Mouse (Mus musculus): ENCODE measurements at regions not wholly inside any gene's neighbourhood (a gene's known extent, or its start where the extent isn't known, plus 50 kb on each side); places are given as distances from the start of the nearest gene placed in this dataset.

DNA sequence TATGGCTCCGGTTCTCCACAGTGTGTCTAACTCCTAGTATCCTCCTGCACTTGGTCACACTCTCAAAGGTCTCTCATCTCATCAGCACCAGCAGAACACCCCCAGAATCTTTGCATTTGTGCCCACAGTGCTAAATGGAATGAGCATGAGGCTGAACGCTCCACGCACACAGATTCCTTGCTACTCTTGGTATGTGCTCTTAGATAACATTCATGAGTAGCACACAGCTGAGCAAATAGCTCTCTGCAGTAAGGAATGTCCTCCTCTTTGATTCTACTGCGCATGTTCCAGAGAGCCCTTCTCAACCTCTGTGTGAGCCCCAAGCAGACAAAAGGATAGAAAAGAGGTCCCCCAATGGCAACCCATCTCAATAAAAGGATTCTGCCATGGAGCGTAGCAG lies 326.1 kb upstream of the Zfp637 start:
- no peak for DNase-seq

- DNase-seq, result no peak
Measured at GRCm38 (mm10) chr6:117516906-117517305, 324.1 kb upstream of the Zfp637 start.

DNA sequence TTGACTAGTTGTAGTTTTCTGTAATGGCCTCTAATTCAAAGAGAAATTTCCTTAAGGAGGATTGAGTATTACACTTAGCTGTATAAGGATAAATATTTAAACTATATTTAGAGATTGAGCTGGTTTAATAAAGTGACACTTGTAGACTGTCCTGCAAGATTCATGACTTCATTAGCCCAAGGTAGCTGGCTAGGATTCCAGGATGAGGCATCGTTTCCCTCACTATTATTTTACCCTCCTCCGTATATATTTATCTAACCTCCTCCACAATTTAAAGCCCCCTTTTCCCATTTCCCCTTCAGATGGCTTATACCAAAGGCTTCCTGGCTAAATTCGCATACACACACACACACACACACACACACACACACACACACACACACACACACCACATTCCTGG lies 322.0 kb upstream of the Zfp637 start:
- DNase-seq, result no peak

DNA sequence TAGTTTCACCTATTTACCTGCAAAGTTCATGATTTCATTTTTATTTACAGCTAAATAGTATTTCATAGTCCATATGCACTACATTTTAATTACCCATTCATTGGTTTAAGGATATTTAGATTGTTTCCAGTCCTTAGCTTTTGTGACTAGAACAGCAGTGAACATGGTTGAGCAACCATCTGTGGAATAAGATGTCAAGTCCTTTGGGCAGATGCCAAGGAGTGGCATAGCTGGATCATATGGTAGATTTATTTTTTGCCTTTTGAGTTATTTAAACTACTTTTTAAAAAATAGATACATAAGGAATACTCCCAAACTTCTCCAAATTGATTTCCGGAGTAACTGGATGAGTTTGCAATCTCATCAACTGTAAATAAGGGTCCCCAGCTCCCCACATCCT lies 321.5 kb upstream of the Zfp637 start:
- no peak for DNase-seq

DNA sequence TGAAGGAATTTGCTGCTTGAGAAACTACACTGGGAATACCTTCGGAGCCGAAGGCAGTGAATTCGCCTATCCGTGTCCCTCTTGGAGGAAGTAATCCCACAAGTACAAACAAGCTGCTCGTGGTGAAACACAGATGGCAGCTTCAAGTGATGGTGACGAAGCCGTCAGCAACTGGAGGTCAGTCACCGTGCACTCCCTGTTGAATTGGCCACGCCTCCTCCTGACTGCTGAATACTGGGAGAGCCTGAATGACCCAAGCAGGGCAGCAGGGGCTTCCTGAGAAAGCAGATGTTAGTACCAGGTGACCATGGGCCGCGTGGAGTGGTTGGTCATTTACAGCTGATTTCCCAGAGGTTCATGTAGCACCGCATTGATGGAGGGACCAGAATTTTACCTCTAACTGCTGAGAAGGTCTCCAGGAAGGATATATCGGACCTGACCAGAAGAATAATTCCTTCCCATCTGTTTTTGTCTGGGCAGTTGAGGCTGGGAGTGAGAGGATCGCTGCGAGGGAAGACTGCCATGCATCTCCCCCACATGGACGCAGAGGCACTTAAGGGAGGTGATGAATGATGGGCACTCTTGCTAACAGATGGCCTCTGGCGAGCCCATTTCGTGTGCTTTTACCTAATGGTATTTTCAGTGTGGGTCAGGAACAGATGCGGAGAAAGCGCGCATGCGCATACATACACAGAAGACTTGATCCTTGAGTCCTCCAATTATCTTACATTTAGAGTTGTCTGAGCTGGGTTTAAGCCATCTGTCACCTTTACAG lies 314.6 kb upstream of the Zfp637 start:
- DNase-seq, result no peak

GRCm38 (mm10) chr6:117527526-117527925 lies 313.5 kb upstream of the Zfp637 start:
- DNase-seq, result no peak

DNA sequence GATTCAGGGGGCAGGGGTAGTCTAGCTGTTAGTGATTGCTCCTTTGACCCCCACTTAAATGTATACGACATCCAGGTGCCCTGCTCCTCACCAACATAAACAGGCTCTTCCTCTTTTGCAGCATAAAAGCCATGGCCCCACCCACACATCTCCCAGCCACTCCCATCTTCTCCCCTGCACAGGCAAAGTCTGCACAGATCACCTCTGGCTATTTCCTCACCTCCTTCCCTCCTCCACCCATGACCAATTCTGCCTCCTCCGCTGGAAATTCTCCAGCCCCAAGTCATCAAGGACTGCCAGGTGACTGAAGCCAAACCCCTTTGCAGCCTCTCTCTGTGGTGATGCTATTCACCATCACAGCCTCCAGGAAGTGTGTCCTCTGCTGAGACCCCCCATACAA lies 306.8 kb upstream of the Zfp637 start:
- DNase-seq, result no peak

GRCm38 (mm10) chr6:117534991-117535390 lies 306.0 kb upstream of the Zfp637 start:
- DNase-seq, result no peak

GRCm38 (mm10) chr6:117536084-117536483 lies 304.9 kb upstream of the Zfp637 start:
- DNase-seq, result no peak

DNA sequence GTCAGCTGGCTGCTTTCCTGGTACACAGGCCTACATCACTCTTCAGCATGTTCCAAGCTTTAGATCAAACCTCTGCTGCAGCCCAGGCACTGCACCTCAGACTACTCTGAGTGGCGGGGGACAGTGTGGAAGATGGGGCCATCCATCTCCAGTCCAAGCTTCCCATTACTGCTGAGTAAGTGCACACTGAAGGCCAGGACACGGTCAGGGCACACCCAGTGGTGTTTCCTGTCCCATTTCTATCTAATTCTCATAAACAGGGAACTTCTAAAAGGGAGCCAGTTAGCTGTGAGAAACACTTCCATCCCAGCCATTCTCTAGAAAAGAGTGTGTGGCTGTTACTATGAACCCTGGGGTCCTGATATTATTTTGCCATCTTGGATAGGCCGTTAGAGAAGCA lies 298.5 kb upstream of the Zfp637 start:
- no peak for DNase-seq

DNA sequence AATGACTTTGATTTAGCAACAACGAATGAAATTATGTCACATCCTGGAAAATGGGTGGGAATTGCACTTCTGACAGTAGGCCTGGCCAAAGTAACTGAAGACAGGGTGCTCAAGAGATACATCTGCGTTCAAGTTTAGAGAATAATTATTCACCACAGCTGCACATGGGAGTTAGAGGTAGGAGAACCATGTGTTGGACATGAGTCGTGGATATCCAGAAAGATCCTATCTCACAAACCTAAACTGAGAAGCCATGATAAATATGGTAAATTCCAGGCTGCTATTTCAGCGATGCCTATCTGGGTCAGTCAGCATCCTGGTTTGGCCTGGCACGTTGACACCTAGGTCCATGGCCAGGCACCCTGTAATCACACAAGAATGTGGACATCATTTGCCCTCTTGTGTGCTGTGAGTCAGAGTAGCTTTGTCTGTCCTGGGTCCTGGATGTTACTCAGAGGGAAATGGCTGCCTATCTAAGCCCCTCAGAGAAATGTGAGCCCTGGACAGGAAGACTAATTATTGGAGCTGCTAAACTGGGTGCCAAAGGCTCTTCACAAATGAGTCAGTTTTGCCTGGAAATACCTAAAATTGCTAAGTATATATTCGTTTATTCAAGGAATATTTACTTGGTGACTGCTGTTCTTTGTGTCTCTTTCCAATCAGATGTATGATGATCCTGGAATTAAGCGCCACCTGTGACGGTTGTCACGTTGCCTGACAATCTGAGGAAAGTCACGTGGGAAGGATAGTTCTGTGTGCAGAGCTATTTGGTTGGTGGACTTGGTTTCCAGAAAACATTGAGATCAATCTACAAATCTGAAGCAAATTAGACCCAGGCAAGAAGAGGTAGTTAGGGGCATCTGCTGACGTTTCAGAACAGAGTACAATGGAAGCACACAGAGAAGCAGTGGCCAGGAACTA lies 296.4 kb upstream of the Zfp637 start:
- no peak for DNase-seq

DNA sequence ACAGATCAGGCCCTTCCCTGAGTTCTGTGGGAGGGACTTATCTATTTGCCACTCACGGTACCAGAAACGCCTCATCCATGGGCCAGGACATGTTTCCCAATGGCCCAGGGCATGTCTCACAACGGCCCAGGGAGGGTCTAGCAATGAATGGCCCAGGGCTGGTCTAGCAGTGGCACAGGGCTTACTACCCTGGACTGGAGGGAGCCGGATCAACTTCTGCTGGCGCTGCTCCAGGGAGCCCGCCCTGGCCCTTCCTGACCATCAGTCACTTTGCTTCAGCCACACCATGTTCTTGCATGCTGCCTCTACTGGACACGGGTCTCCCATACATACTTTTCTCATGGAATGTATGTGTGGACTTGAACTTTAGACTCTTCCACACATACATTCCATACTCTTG lies 290.1 kb upstream of the Zfp637 start:
- peak; percentile 39 for DNase-seq

- DNase-seq, result peak; percentile 81
Measured at GRCm38 (mm10) chr6:117552006-117552667, 288.8 kb upstream of the Zfp637 start.

DNA sequence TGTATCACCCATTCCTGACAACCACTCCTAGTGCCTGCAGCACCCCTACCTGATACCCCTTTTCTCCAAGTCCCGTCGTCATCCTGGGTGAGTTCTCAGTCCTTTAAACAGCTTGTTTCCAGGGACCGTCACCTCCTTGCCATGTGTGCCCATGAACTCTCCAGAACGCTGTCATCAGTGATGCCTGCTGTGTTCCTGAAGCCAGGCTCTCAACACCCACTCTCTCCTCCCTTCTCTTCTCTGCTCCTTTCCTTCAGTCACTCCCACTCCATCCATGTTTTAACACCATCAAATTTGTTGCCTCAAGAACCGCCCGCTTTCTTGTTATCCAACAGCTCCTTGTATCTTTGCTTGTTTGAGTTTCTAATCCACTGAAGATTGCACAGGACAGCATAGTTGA lies 277.8 kb upstream of the Zfp637 start:
- no peak for DNase-seq

- DNase-seq, result peak; percentile 44
Measured at GRCm38 (mm10) chr6:117563704-117564103, 277.3 kb upstream of the Zfp637 start.

GRCm38 (mm10) chr6:117566786-117567185 lies 274.2 kb upstream of the Zfp637 start:
- DNase-seq, result no peak

DNA sequence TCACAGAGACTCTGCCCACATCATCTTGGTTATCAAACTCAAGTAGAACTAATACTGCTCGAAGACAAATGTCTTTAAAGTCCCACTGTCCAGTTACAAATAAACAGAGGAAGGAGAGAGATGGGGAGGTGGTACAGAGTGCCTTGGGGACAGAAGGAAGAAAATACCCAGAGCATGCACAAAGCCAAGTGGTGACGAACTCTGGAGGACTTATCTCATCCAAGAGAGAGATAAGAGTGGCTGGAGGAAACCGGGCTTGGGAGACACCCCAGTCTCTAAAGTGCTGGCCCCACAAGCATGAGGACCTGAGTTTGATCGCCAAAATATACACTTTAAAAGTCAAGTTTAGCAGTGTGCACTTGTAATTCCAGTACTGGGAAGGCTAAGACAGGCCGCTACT lies 273.3 kb upstream of the Zfp637 start:
- no peak for DNase-seq

GRCm38 (mm10) chr6:117569576-117570326 lies 271.2 kb upstream of the Zfp637 start:
- no peak for DNase-seq

DNA sequence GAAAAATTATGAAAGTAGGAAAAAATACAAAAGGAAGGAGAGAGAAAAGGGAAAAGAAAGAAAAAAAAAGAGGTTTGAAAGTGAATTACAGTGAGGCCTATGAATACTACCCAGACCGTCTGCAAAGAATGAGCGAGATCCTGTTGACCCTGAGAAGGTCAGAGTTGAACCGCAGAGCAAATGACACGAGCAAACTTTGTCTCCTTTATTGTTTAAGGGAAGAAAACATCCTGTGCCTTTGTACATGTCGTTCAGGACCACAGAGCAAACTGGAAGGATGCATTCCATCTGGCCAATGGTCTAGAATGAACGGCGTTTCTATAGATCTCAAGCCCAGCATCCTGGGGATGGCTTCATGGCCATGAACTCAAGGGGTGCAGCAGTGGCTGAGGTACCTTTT lies 270.6 kb upstream of the Zfp637 start:
- no peak for DNase-seq

DNA sequence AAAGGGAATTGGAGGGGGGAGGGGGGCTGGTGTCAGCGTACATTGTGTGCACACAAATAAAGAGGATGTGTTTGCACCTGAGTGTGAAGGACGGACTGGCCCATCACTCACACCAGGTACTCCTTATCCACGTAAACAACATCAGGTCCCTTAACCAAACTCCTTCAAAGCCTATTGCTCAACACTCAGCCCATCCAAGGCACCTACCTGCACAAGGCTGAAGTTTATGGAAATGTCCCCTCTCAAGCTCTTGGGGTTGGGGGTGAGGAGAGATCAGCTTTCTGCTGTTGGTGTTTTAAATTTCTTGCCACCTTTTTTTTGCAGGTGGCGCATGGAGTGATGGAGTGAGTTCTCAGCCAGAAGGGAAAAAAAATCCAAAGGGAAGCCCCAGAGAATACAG lies 270.2 kb upstream of the Zfp637 start:
- DNase-seq, result no peak

GRCm38 (mm10) chr6:117572006-117572405 lies 269.0 kb upstream of the Zfp637 start:
- no peak for DNase-seq

GRCm38 (mm10) chr6:117573371-117573770 lies 267.6 kb upstream of the Zfp637 start:
- DNase-seq, result no peak

GRCm38 (mm10) chr6:117574146-117574545 lies 266.8 kb upstream of the Zfp637 start:
- no peak for DNase-seq
